Mouse (Mus musculus): Measurements from ENCODE around the gene Olfr229. TPM values are rescaled to one million over a fixed set of nuclear protein-coding genes. Genes with fewer than 3 reads are reported as not detected.
"Not testable (repeated sequence)": the region's sequence is repeated elsewhere in the genome, so short reads cannot be mapped to it uniquely, and the experiment has no call there.

Olfr229 gene
- polyA plus RNA-seq (2014; fragmentation: Nextera tagmentation; extraction: Ambion mirVana): not detected in 2 replicates

DNA sequence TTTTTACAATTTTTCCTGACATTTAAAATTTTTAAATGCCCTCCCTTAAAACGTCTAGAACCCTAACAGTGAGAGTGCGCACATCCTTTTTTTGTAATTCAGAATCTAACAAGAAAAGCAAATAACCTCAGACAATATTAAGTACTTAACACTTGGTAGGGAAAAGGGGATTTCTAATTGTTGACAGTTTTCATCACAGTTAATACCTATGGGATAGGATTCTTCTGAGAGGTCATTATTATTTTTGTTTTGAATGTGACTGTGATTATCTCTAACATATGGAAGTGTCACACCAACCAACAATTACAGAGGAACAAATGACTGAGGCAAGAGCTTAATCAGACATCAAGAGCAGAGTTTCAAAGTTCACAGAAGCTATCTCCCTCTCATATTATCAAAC lies at the start of gene Olfr229:
TSS of gene Olfr229 (plus strand) at position 301 of the 400 bp plus-strand sequence.
- no peak within 1 kb of the TSS for H3K4me2 ChIP-seq (replicated peaks; ENCODE audit: low read depth, low read length)
- H3K27me3 ChIP-seq (ENCODE audit: control insufficient read depth, insufficient read depth, low read length): no peaks in the 10 kb centered on the region
- no peak for ATAC-seq (ENCODE audit: low FRiP score, low TSS enrichment)
- no peaks in the 10 kb centered on the region for H3K9me3 ChIP-seq (ENCODE audit: control insufficient read depth, low read length)
- H3K9ac ChIP-seq (ENCODE audit: low read depth, low read length): no peak within 1 kb of the TSS
- H3K4me1 ChIP-seq (ENCODE audit: control insufficient read depth, insufficient read depth, low read length): no peaks in the 10 kb centered on the region
- no peak within 1 kb of the TSS for H3K27ac ChIP-seq (ENCODE audit: low read depth, low read length)
- 68% methylated on average over 2 of the region's 2 CpGs for WGBS
- no peaks in the 10 kb centered on the region for H3K36me3 ChIP-seq (ENCODE audit: control insufficient read depth, insufficient read depth, low read length)
- H3K4me3 ChIP-seq (ENCODE audit: low read length): no peak within 1 kb of the TSS

DNA sequence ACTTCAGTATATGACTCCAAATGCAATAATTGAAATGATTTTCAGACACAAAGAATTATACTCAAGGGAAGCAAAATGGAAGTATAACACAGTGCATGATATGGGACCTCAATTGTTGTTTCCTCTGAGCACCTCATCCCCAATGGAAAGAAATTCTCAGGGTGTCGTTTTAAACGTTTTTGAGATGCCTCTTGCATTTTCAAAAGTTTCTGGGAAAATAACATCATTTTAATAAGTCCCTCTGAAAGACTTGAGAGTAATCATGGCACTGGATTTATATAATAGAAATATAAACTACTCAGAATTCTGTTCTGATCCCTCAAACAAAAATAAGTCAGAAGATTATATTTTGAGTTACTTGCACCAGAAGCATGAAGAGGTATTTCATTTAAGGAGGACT lies 41.0 kb upstream of the Olfr229 start, which contains the start of gene Olfr972:
TSS of gene Olfr972 (plus strand) at position 301 of the 400 bp plus-strand sequence.
- WGBS: 74% methylated on average over 2 of the region's 2 CpGs
- Histone ChIP-seq H3K9ac (ENCODE audit: low read depth, low read length) (no peak within 1 kb of the TSS), H3K27me3 (ENCODE audit: control insufficient read depth, insufficient read depth, low read length) (no peaks in the 10 kb centered on the region), H3K4me3 (ENCODE audit: low read length) (no peak within 1 kb of the TSS), H3K4me1 (ENCODE audit: control insufficient read depth, insufficient read depth, low read length) (no peaks in the 10 kb centered on the region), H3K9me3 (ENCODE audit: control insufficient read depth, low read length) (no peaks in the 10 kb centered on the region; the same call in 1 of the 2 replicates), H3K4me2 (replicated peaks; ENCODE audit: low read depth, low read length) (no peak within 1 kb of the TSS), H3K36me3 (ENCODE audit: control insufficient read depth, insufficient read depth, low read length) (no peaks in the 10 kb centered on the region), H3K27ac (ENCODE audit: low read depth, low read length) (no peak within 1 kb of the TSS)
- no peak for ATAC-seq (ENCODE audit: low FRiP score, low TSS enrichment)

DNA sequence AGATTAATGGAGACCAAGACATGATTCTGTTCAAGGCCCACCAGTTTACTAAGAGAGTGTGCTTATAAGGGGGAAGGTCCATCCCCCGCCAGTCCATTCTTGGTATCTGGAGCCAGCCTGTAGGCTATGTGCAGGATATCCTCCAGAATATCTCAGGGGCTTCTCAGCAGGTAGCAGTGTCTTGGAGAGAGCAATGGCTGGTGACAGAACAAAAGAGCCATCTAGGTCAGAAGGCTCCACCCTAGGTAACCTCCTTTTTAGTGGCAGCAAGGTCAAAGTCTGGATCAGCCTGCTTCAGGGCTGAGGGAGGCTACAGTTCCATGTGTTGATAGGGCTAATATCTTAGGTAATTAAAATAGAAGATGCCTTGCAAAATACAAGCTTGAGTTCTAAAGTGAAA lies 35.1 kb upstream of the Olfr229 start:
- not testable (repeated sequence) for ATAC-seq (ENCODE audit: low FRiP score, low TSS enrichment); H3K36me3 ChIP-seq (ENCODE audit: control insufficient read depth, insufficient read depth, low read length); H3K4me2 ChIP-seq (replicated peaks; ENCODE audit: low read depth, low read length); H3K9me3 ChIP-seq (ENCODE audit: control insufficient read depth, low read length); H3K27me3 ChIP-seq (ENCODE audit: control insufficient read depth, insufficient read depth, low read length); H3K4me3 ChIP-seq (ENCODE audit: low read length); H3K9ac ChIP-seq (ENCODE audit: low read depth, low read length); H3K4me1 ChIP-seq (ENCODE audit: control insufficient read depth, insufficient read depth, low read length); H3K27ac ChIP-seq (ENCODE audit: low read depth, low read length)
- WGBS: 95% methylated on average over 1 of the region's 1 CpGs

DNA sequence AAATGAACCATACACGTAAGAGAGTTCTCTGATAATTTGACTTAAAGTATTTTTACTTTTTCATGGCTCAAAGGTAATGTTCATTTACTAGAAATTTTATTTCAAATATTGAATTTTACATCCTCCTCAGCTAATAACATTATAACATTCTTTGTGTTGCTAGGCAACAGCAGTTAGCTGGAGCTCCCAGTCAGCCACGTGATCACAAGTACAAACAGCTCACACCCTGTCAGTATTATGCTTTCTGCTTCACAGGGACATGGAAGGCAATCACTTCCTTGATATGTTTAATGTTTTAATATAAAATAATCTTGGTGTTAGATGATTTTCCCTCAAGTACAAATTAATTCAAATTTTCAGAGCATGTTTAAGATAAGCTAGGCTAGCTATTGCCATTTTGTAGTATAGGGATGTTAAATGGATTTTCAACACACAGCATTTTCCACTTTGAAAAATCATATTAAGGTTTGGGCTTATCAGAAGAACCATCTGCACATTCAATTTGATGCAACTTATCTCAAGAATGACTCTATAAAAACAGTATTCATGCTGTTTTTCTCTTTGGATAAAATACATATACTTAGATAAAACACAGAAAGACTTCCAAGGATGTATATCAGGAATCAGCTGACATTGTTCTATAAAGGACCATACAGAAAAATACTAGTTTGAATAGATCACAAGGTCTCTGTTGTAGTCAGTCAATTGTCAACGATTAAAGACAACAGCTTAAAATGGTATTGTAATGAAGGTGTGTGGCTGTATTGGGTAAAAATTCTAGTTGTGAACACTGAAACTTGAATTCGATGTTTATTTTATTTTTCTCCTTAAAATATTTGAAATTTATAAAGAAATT lies 29.4 kb upstream of the Olfr229 start:
- not testable (repeated sequence) for H3K4me1 ChIP-seq (ENCODE audit: control insufficient read depth, insufficient read depth, low read length); H3K9me3 ChIP-seq (ENCODE audit: control insufficient read depth, low read length); H3K27ac ChIP-seq (ENCODE audit: low read depth, low read length); H3K9ac ChIP-seq (ENCODE audit: low read depth, low read length); H3K36me3 ChIP-seq (ENCODE audit: control insufficient read depth, insufficient read depth, low read length); H3K4me2 ChIP-seq (replicated peaks; ENCODE audit: low read depth, low read length); ATAC-seq (ENCODE audit: low FRiP score, low TSS enrichment); H3K4me3 ChIP-seq (ENCODE audit: low read length); H3K27me3 ChIP-seq (ENCODE audit: control insufficient read depth, insufficient read depth, low read length)
- WGBS: no CpG with 5 or more reads among the region's 4 CpGs

DNA sequence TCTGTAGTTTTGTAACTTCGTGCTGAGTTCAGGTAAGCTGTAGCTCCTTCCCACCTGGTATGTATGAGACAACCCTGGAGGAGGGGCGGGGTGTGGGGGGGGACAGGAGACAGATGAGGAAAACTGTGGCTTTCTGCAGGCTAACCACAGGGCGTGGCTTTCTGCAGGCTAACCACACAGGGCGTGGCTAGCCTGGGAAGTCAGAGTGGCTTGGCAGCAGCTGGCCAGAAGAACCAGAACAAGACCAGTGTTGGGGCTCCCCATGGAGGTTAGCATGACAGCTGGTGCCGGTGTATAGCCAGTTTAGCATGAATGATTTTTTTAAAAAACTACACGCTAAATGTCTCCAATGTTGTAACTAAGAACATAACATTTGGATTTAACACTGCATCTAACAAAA lies 2.0 kb upstream of the Olfr229 start:
- ATAC-seq (ENCODE audit: low FRiP score, low TSS enrichment): no peak
- Histone ChIP-seq H3K27ac (ENCODE audit: low read depth, low read length) (no peak overlapping the region), H3K9ac (ENCODE audit: low read depth, low read length) (no peak overlapping the region), H3K4me2 (replicated peaks; ENCODE audit: low read depth, low read length) (no peak overlapping the region), H3K4me3 (ENCODE audit: low read length) (no peak overlapping the region), H3K36me3 (ENCODE audit: control insufficient read depth, insufficient read depth, low read length) (no peaks in the 10 kb centered on the region), H3K27me3 (ENCODE audit: control insufficient read depth, insufficient read depth, low read length) (no peaks in the 10 kb centered on the region), H3K9me3 (ENCODE audit: control insufficient read depth, low read length) (no peaks in the 10 kb centered on the region), H3K4me1 (ENCODE audit: control insufficient read depth, insufficient read depth, low read length) (no peaks in the 10 kb centered on the region)
- 85% methylated on average over 6 of the region's 6 CpGs for WGBS

DNA sequence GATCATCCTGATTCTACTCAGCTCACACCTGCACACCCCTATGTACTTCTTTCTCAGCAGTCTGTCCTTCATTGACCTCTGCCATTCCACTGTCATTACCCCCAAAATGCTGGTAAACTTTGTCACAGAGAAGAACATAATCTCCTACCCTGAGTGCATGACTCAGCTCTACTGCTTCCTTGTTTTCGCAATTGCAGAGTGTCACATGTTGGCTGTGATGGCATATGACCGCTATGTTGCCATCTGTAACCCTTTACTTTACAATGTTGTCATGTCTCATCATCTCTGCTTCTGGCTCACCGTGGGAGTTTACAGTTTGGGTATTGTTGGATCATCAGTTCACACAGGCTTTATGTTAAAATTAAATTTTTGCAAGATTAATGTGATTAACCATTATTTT lies 2.8 kb downstream of the Olfr229 start:
- H3K36me3 ChIP-seq (ENCODE audit: control insufficient read depth, insufficient read depth, low read length): no peaks in the 10 kb centered on the region
- no peak for ATAC-seq (ENCODE audit: low FRiP score, low TSS enrichment)
- H3K27me3 ChIP-seq (ENCODE audit: control insufficient read depth, insufficient read depth, low read length): no peaks in the 10 kb centered on the region
- H3K4me2 ChIP-seq (replicated peaks; ENCODE audit: low read depth, low read length): no peak overlapping the region
- no peak overlapping the region for H3K9ac ChIP-seq (ENCODE audit: low read depth, low read length)
- H3K9me3 ChIP-seq (ENCODE audit: control insufficient read depth, low read length): no peaks in the 10 kb centered on the region
- 86% methylated on average over 3 of the region's 3 CpGs for WGBS
- H3K4me3 ChIP-seq (ENCODE audit: low read length): no peak overlapping the region
- H3K27ac ChIP-seq (ENCODE audit: low read depth, low read length): no peak overlapping the region
- H3K4me1 ChIP-seq (ENCODE audit: control insufficient read depth, insufficient read depth, low read length): no peaks in the 10 kb centered on the region

DNA sequence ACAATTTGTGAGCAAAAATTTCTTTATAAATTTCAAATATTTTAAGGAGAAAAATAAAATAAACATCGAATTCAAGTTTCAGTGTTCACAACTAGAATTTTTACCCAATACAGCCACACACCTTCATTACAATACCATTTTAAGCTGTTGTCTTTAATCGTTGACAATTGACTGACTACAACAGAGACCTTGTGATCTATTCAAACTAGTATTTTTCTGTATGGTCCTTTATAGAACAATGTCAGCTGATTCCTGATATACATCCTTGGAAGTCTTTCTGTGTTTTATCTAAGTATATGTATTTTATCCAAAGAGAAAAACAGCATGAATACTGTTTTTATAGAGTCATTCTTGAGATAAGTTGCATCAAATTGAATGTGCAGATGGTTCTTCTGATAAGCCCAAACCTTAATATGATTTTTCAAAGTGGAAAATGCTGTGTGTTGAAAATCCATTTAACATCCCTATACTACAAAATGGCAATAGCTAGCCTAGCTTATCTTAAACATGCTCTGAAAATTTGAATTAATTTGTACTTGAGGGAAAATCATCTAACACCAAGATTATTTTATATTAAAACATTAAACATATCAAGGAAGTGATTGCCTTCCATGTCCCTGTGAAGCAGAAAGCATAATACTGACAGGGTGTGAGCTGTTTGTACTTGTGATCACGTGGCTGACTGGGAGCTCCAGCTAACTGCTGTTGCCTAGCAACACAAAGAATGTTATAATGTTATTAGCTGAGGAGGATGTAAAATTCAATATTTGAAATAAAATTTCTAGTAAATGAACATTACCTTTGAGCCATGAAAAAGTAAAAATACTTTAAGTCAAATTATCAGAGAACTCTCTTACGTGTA lies 21.1 kb downstream of the Olfr229 start:
- not testable (repeated sequence) for H3K4me3 ChIP-seq (ENCODE audit: low read length); H3K4me2 ChIP-seq (replicated peaks; ENCODE audit: low read depth, low read length); H3K27me3 ChIP-seq (ENCODE audit: control insufficient read depth, insufficient read depth, low read length); H3K9ac ChIP-seq (ENCODE audit: low read depth, low read length); ATAC-seq (ENCODE audit: low FRiP score, low TSS enrichment); H3K9me3 ChIP-seq (ENCODE audit: control insufficient read depth, low read length); H3K36me3 ChIP-seq (ENCODE audit: control insufficient read depth, insufficient read depth, low read length); H3K4me1 ChIP-seq (ENCODE audit: control insufficient read depth, insufficient read depth, low read length); H3K27ac ChIP-seq (ENCODE audit: low read depth, low read length)
- no CpG with 5 or more reads among the region's 4 CpGs for WGBS

DNA sequence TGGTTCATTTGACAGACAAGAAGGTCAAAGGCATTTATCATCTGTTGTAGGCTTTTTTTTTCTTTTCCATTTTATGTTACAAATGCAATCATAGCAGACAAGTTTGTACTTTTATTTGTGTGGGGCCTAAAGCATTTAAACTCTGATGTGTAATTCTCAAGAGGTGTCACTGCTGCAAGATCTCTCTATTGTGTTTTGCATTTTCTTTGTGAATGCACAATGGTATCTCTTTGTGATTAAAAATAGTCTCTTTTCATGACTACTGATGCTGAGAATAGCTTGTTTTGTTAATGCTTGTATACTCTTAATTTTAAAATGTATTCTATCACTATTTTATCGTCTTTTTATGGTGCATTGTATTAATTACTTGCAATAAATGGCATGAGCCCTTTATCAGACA lies 21.7 kb downstream of the Olfr229 start:
- H3K4me2 ChIP-seq (replicated peaks; ENCODE audit: low read depth, low read length); H3K27me3 ChIP-seq (ENCODE audit: control insufficient read depth, insufficient read depth, low read length); H3K36me3 ChIP-seq (ENCODE audit: control insufficient read depth, insufficient read depth, low read length); ATAC-seq (ENCODE audit: low FRiP score, low TSS enrichment); H3K4me1 ChIP-seq (ENCODE audit: control insufficient read depth, insufficient read depth, low read length); H3K9ac ChIP-seq (ENCODE audit: low read depth, low read length); H3K4me3 ChIP-seq (ENCODE audit: low read length); H3K27ac ChIP-seq (ENCODE audit: low read depth, low read length); H3K9me3 ChIP-seq (ENCODE audit: control insufficient read depth, low read length): not testable (repeated sequence)
- 82% methylated on average over 1 of the region's 1 CpGs for WGBS

DNA sequence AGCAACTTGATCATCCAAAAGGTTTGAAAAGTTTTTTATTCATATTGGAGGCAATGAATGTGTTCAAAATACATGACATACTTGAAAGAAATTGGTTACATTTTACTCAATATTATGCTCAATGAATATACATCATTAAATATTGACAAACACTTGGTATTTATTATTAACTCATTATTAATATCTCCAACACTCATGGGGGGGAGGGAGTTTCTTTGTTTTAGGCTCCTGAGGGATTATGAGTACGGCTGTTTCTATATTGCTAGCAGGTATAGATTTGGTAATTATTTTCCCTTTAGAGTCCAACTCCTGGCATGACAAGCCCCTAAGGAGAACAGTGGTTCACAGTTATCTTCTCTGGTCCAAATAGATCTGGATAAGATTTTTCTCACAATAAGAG lies 30.1 kb downstream of the Olfr229 start, which contains the start of gene Olfr974:
TSS of gene Olfr974 (plus strand) at position 301 of the 400 bp plus-strand sequence.
- no peak for ATAC-seq (ENCODE audit: low FRiP score, low TSS enrichment)
- H3K36me3 ChIP-seq (ENCODE audit: control insufficient read depth, insufficient read depth, low read length): no peaks in the 10 kb centered on the region
- WGBS: 100% methylated on average over 1 of the region's 1 CpGs

More for the DNA sequence above, 30.1 kb downstream of the Olfr229 start, which contains the start of gene Olfr974:
- no peaks in the 10 kb centered on the region for H3K9me3 ChIP-seq (ENCODE audit: control insufficient read depth, low read length)
- no peak within 1 kb of the TSS for H3K4me2 ChIP-seq (replicated peaks; ENCODE audit: low read depth, low read length)
- no peaks in the 10 kb centered on the region for H3K27me3 ChIP-seq (ENCODE audit: control insufficient read depth, insufficient read depth, low read length)
- H3K27ac ChIP-seq (ENCODE audit: low read depth, low read length): no peak within 1 kb of the TSS
- no peaks in the 10 kb centered on the region for H3K4me1 ChIP-seq (ENCODE audit: control insufficient read depth, insufficient read depth, low read length)
- H3K4me3 ChIP-seq (ENCODE audit: low read length): no peak within 1 kb of the TSS
- H3K9ac ChIP-seq (ENCODE audit: low read depth, low read length): no peak within 1 kb of the TSS
